Mouse (Mus musculus): Measurements from ENCODE around the gene Tcf12.

Gene Tcf12

DNA sequence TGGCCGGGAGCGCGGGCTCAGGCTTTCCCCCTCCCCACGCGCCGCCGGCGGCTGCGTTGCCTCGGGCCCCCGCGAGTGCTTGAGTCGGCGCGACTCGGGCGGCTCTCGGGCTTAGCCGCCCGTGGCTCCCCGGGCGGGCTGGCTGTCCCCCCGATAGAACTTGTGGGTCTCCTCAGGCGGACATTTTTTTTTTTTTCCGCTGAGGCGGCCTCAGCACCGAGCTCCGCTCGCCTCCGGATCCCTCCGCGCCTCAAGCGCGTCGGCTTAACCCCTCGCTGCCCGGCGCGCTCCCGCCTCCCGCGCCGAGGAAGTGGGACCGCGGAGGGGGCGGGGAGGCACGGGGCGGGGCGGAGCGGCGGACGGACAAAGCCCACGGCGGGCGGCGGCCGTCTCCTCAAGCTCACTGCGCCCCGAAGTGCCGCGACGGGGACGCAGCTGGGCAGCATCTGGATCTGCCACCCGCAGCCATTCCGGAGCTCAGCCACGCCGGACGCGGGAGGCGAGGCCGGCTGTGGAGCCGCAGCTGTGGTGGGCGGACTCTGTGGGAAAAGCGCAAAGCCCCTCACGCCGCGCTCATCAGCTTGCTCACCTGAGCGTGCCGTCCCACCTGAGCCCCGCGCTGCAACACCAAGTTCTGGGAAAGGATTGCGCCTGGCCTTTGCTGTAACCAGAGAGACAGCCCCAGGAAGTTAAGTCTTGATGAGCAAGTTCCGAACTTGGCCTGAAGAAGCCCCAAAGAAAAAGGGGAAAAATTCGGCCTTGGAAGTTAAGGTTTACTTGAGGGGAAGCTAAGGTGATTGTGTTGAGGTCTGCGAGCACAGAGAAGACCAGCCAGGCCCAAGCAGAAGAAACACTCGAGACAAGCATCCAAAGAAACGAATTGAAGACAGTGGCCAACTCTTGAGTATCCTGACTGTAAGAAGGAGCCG lies at the start of gene Tcf12:
Gene Tcf12, minus strand, starts transcription at position 250 of the 929 bp plus-strand sequence.
- in situ Hi-C loops (cut with MboI, MseI) = loop anchor here (10.0 kb wide), 1 partner anchor 627 kb away; the partner anchor contains the start of gene Polr2m

DNA sequence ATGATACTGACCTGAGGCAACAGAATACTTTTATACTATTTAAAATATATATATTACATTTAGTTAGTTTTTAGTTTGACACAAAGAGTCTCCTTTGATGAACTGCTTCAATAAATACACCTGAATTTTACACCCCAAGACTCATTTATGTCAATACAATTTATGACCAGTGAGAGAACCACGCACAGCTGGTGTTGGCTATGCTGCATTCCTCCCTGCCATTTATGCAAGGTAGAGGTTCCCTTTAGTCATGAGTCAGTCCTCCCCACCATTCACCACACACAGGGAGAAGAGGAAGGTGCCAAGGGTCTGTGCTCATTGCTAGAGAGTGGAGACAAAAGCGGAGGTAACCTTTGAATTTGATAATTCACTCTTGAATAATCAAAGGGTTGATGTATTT lies 46.7 kb upstream of the Tcf12 start:
- in situ Hi-C loops (cut with MboI, MseI) = no loop called here

DNA sequence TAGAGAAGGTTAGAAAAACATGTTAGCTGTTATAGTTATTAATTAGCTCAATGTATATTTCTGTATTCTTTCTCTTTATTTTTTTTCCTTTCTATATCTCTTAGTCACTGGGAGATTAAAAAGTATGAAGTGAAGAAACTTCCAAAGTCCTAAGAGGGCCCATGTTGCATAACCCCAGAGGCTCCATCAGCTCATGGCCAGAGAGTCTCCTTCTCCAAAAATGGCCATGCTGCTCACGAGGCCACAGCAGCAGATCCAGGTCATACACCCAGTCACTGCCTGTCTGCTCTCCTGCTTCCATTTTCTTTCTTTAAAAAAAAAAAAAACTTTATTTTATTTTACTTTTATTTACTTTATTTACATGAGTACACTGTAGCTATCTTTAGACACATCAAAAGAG lies 45.4 kb upstream of the Tcf12 start:
- in situ Hi-C loops (cut with MboI, MseI) = no loop called here

DNA sequence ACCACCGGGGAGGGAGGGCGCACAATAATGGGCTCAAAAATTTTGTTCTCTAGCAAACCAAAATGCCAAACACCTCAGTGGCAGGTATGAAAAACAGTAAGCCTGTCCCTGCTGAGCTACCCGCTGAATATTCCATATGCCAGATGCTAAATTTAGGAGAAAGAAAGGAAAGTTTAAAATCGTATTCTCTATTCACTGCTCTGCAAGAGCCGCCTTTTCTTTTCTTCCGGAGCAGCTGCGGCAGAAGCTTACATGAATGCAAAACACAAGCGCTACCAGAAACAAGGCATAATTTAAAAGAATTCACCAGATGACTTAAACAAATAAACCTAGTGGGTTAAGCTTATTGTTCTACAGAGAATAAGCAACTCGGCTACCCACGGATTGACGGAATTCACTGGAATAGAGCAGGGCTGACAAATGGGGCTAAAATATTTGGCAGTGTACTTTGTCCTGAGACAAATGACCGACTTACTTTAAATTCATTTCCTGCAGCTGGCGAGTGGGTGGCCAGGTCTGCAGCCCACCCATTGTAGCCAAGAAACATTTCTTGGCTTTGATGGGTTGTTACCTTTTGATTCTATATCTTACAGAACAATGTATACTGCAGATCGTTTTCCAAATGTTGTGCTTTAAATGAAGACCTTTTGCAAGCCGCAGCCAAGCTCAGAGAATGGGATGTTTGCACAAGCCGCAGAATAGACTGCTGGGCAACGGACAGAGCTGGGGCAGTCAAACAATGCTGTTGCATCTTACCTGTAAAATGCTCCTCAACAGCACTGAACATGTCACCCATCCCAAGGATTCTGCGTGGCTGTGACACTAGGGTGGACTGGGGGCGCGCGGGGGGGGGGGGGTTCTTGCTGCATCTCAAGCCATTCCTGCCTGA lies 43.8 kb upstream of the Tcf12 start:
- in situ Hi-C loops (cut with MboI, MseI) = no loop called here

DNA sequence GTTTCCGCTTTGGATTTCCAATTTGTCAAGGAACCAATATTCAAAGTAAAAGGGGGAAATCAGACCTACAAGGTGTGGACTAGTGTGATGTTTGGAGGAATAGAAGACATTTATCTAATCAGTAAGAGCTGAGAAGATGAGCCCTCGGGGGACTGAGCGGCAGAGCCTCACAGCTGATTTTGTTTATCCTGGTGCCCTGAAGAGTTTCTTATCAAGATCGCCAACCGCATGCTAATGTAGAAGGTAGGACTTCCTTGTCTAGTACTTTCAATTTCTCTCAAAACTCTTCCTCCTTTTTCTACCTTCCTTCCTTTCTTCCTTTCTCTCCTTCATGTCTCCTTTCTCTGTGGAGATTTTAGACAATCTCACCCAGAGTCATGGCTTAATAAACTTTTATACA lies 32.5 kb upstream of the Tcf12 start:
- in situ Hi-C loops (cut with MboI, MseI) = no loop called here

DNA sequence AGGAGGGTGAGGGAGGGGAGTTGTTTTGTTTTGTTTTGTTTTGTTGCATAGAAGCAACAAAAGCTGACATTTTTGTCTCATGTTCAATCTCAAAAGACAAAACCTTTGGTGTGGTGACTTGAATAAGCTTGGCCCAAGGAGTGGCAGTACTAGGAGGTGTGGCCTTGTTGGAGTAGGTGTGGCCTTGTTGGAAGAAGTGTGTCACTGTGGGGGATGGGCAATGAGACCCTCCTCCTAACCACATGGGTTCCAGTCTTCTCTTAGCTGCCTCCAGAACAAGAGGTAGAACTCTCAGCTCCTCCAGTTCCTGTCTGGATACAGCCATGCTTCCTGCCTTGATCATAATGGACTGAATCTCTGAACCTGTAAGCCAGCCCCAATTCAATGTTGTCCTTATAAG lies 26.2 kb upstream of the Tcf12 start:
- in situ Hi-C loops (cut with MboI, MseI) = no loop called here

DNA sequence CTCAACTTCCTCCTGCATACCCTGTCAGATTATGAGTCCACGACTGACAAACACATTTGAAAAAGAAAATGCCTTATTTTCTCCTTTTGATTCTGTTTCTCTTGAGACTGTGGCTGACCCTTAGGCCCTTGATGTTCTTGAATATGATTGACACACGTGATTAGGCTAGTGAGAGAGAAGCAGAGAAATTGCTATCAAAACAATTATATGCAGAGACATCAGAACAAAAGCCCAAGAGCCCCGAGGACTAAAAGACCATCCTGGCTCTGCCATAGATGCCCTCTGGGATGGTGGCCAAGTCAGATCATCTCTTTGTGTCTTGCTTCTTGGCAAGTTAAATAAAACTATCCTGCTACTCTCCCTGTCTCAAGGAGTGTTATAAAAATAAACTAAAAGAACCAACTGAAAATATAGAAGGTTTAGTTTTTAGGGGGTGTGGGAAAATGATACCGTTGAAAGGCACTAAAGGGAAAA lies 22.1 kb upstream of the Tcf12 start:
- in situ Hi-C loops (cut with MboI, MseI) = no loop called here

DNA sequence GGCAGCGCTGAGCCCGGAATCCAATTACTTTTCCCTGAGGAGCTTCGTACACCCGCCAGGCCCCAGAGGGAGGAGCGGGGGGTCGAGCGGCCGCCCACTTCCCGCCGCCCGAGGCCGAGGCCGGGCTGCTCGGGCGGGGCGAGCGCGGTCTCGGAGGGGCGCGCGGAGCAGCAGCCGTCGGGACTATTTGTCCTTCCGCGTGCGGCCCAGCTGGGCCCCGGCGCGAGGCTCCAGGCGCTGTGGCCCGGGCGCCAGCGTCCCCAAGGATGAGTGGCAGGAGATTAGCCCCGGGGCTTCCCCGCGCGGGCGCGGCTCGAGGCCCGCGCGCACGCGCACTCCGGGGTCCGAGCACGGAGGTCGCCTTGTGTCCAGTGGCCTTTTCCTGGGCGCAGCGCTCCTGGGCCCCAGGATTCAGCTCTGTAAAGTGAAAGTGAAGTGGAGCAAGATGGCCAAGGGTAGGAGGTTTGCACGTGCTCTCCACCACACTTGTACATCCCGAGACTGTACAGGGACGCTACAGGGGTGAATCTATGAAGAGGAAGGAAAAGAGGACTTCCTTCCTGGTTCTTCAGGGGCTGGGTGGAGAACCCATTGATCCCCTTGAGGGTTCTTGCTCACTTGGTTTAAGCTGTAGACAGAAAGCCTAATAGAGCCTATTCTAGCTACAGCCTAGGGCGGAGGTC lies 21.6 kb upstream of the Tcf12 start:
- in situ Hi-C loops (cut with MboI, MseI) = no loop called here

DNA sequence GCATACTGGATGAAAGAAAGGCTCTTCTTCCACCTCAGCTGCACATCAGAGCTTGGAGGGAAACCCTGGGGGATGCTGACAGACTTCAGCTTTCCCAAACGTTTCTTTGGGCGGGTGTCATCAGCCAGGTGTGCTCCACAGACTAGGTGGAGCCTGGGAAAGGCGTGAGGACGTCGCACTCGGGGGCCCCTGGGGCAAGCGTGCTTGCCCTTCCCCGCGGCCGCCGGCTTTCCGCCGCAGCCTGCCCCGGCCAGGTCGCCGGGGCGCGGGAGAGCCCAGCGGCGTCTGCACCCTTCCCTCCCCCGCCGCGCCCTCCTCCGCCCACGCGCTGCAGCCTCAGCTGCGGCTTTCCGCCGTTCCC lies 21.0 kb upstream of the Tcf12 start:
- in situ Hi-C loops (cut with MboI, MseI) = no loop called here

DNA sequence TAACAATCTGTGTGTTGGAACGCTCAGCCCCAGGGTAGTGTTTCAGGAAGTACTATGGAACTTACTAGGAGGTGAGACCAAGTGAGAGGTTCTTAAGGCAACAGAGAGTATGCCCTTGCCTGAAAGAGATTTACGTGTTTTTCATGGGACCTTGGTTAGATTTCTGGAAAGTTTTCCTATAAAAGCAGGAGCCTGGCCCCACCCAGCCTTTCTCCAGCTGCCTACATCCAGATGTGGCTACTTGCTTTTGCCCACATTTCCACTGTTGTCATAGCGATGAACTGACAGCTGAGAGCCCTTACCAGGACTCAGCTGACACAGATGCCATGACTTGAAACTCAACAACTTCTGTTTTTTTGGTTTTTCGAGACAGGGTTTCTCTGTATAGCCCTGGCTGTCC lies 18.2 kb upstream of the Tcf12 start:
- in situ Hi-C loops (cut with MboI, MseI) = no loop called here

DNA sequence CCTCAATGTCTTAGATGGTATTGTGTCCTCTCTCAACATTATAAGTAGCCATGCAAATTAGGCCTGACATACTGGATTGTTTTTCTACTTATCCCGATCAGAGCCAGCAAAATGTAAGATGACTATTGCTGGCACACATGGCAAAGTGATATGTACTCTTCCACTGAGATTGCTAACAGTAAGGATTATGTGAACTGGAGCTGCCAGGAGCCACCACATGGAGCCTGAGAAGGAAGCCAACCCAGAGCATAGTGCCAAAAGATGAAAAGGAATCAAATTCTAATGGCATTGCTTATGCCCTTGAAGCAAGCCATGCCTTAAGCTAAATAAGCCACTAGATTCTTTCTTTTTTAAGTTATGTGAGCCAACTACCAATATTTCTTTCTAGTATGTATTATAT lies 13.8 kb upstream of the Tcf12 start:
- in situ Hi-C loops (cut with MboI, MseI) = no loop called here

DNA sequence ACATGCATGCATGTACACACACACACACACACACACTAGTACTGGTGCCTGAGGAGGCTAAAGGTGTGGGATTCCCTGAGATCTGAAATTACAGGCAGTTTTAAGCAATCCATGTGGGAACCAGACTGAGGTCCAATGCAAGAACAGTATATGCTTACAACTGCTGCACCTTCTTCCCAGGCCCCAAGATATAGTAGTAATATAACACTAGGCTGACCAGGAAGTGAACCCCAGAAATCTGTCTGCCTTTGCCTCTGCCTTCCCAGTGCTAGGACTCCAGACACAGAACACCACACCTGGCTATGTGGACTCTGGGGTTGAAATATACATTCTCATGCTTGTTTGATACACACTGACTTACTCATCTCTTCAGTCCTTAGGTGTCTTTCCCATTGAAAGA lies 6.8 kb upstream of the Tcf12 start:
- in situ Hi-C loops (cut with MboI, MseI) = loop anchor here (10.0 kb wide), 1 partner anchor 634 kb away; the partner anchor contains the start of gene Polr2m

DNA sequence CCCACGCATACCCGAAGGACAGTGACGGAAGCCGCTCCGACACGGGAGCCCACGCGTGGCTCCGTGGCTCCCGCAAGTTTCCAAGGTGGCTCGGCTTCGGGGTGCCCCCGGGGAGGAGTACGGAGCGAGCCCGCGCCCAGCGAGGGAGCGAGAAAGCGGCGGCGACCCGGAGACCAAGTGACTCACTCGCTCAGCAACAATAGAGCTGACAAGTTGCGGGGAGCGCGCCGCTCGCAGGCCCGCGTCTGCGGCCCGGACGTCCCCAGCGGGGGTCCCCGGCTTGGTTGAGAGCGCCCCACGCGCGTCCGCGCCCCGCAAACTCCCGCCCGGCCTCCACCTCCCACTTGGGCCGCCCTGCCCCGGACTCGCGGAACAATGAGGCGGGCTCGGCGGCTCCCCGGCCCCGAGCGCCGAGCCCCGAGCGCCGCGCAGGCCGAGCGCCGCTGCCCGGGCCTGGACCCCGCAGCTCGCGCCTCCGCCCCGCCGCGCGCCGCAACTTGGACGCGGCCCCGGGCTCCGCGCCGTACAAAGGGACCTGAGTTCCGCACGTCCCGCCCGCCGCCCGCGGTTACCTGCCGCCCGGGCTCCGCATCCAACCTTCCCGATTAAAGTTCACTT lies 558 bp downstream of the Tcf12 start:
- in situ Hi-C loops (cut with MboI, MseI) = loop anchor here (10.0 kb wide), 1 partner anchor 626 kb away; the partner anchor contains the start of gene Polr2m

DNA sequence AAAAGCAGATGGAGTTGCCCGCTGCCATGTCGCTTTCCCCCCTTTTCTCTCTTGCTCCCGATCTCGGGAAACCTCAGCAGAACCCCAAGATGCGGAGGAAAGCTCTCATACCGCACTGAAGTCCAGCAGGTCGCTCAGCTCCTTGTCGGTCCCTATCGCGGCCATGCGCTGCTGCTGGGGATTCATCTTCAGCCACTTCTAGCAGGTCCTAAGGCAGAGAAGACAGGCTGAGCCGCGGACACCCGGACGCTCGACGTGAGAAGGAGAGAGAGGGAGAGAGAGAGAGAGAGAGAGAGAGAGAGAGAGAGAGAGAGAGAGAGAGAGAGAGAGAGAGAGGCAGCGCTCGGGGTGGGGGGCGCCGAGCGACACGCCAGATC lies 1.1 kb downstream of the Tcf12 start:
- in situ Hi-C loops (cut with MboI, MseI) = loop anchor here (10.0 kb wide), 1 partner anchor 626 kb away; the partner anchor contains the start of gene Polr2m

DNA sequence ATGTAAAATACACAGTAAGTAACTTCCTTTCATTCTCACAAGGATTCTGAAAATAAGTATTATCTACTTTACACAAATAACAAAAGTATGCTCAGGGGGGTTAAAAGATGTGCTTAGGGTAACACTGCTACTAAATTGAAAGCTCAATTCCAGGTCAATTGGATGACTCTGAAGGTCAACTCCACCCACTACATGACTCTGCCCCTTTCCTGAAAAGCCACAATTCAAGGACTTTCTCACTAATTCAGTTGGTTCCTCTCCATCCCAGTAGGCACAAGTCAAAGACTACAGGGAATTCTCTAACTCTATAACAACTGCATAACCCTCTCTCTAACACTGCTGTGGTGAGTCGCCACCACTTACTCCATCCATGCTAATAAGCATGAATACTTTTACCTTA lies 8.2 kb downstream of the Tcf12 start:
- in situ Hi-C loops (cut with MboI, MseI) = no loop called here

DNA sequence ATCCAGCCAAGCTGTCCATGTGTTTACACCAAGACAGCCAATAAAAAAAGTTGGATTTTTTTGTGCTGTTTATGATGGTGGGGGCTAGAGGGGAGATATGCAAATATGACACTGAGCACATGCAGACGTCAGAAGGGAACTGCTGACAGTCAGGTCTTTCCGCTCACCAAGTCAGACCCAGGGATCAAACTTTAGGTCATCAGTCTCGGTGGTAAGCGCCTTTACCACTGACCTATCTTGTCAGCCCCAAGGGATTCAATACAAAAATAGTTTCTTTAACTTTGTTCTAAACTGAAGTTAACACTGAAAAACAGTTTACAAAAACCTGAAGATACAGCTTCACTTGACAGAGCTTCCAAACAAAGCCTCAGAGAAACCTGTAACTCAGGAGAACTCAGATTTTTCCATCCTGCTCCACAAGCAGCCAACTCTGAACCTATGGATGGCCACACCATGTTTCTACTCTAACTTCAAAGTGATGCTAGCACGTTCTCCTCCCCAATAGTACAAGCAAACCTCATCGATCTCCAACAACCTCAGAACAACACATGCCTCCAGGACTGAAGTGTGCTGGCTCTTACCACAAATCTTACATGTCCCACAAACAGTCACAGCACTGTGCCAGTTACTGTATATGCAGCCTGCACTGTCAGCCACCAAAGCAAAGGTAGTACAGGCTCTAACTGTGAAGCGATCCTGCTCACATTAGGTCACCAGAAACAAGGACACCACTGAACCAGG lies 11.6 kb downstream of the Tcf12 start:
- in situ Hi-C loops (cut with MboI, MseI) = no loop called here

DNA sequence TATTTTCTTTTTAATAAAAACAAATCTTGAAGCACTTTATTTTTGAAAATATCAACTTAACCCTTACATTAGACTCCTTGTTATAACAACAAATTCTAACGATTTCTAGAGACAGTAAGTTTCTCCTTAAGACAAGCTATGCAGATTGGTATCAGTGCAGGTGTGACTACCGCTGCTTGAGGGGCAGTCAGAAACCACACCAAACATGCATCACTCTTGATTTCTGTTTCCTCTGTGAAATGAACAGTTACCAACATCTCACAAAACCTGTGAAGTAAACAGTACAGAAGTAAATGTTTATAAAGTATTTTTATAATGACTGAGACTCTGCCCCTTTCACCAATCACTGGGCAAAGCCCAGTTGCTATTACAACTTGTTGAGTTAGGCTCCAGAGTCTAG lies 13.6 kb downstream of the Tcf12 start:
- in situ Hi-C loops (cut with MboI, MseI) = no loop called here

DNA sequence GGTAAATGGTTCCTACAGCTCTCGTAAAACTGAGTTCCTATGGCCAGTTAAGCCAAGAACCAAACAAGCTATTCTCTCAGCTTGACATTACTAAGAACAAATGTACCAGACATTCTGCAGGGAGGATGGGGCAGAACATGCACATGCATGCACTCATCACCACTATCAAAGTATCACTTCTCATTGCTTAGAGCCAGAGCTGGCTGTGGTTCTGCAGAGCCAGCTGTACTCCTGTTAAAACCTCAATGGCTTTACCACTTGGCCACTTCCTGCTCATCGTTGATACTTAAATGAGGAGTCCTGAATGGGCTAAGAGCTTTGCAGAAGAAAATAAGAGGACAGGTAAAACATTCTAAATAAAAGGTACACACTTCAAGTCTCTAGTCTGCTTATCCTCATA lies 14.6 kb downstream of the Tcf12 start:
- in situ Hi-C loops (cut with MboI, MseI) = no loop called here

DNA sequence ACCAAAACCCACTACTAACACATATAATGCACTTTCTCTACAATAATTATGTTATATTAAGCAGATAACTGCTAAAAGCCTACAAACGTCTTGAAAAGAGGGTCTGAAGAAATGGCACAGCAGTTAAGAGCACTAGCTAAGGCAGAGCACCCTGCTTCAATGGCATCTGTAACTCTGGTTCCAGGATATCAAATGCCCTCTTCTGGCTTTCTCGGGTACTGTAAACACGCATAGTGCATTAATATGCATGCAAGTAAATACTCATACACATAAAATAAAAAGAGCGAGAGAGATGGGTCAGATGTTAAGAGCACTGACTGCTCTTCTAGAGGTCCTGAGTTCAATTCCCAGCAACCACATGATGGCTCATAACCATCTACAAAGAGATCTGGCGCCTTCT lies 17.0 kb downstream of the Tcf12 start:
- in situ Hi-C loops (cut with MboI, MseI) = no loop called here

DNA sequence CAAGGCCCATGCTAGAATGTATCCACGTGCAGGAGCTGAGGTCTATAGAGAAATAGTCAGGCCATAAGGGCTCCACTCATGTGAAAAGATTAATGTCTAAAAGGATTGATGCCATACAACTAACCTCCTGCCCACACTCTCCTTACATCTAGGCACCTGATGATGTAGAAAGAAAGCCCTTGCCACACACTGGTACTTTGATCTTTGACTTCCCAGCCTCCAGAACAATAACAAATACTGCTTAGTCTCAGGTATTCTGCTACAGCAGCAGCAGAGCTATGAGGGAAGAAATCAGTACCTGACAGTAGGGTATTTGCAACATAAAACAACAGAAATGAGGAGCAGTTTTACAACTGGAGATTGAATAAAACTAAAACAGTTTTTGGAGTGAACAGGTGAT lies 19.5 kb downstream of the Tcf12 start:
- in situ Hi-C loops (cut with MboI, MseI) = no loop called here
